Mouse (Mus musculus): ENCODE data around the gene Rhbdd1. TPM values are rescaled to one million over a fixed set of nuclear protein-coding genes. Genes with fewer than 3 reads are reported as not detected.

The Rhbdd1 gene
- polyA plus RNA-seq, 1 experiment from 2014 or later, result 7.5 TPM

DNA sequence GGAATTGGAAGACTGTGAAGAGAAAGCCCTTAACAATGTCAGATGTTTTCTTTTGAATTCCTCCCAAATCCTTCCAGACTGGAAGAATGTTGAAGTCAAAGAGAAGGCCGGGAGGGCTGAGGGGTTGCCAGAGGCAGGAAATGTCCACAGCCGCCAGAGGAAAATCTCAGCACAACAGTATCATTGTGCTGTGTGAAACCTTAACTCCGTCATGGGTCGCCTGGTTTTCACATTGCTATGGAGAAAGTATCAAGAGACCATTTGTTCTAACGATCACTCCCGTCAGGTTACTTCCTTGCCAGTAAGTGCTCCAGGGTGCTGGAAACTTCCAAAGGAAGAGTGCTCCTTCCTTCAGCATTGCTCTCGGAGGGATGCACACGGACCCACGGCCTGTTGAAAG, 160.5 kb downstream of the Rhbdd1 start:
- H3K27me3 ChIP-seq (replicated peaks; ENCODE audit: control insufficient read depth, insufficient read depth, low read length), result no peaks in the 10 kb centered on the region
- no peak overlapping the region for H3K27ac ChIP-seq (ENCODE audit: low read depth, low read length)
- no peak overlapping the region for H3K9ac ChIP-seq (ENCODE audit: low read depth, low read length)
- no peak overlapping the region for H3K4me3 ChIP-seq (ENCODE audit: low read depth, low read length)
- ATAC-seq, result no peak
- no peaks in the 10 kb centered on the region for H3K9me3 ChIP-seq (ENCODE audit: control insufficient read depth)
- no peak for TF ChIP-seq CTCF (IDR thresholded peaks at IDR 0.05; ENCODE audit: low read depth)
- H3K4me2 ChIP-seq (replicated peaks; ENCODE audit: low read depth), result no peak overlapping the region
- H3K36me3 ChIP-seq (ENCODE audit: control insufficient read depth, insufficient read depth), result no peaks in the 10 kb centered on the region
- no peaks in the 10 kb centered on the region for H3K4me1 ChIP-seq (replicated peaks; ENCODE audit: control insufficient read depth, insufficient read depth, low read length)
- 39% methylated on average over 9 of the region's 9 CpGs for WGBS

DNA sequence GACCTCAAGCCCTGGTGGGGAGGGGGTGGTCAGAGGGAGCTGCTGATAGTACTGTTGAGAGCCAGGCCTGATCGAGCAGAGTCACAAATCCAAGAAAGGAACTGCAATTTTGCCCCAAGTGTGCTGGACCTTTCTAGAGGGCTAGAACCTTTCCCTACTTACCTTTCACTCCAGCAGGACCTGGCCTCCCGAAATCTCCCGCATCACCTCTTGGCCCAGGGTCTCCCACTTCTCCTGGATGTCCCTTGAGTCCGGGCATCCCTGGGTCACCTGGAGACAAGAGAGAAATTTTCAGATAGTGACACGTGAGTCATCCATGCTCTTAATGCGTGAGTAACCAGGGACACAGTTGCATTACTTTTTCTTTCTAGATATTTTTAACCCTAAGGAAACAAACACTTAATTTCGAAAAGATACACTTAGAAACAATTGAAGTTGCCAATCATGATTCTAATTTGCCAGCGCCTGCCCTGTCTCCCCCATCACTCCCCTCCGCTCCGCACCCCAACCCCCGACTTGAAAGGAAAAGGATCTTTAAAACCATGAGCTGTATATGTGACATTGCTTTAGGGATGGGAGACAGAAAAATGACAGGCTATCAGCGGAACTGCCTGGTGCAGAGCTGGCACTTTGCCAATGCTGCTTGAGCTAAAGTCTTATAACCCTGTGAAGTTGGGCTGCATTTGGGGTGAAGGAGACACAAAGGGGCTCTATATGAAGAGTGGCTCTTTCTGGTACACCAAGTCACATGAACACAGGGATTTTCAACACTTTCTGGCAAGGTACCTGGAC, 163.6 kb downstream of the Rhbdd1 start:
- Histone ChIP-seq H3K4me1 (replicated peaks; ENCODE audit: control insufficient read depth, insufficient read depth, low read length) (no peaks in the 10 kb centered on the region), H3K4me3 (ENCODE audit: low read depth, low read length) (no peak overlapping the region), H3K27me3 (replicated peaks; ENCODE audit: control insufficient read depth, insufficient read depth, low read length) (no peaks in the 10 kb centered on the region), H3K9ac (ENCODE audit: low read depth, low read length) (no peak overlapping the region), H3K27ac (ENCODE audit: low read depth, low read length) (no peak overlapping the region), H3K36me3 (ENCODE audit: control insufficient read depth, insufficient read depth) (no peaks in the 10 kb centered on the region), H3K4me2 (replicated peaks; ENCODE audit: low read depth) (no peak overlapping the region), H3K9me3 (ENCODE audit: control insufficient read depth) (no peaks in the 10 kb centered on the region)
- no peak for TF ChIP-seq CTCF (IDR thresholded peaks at IDR 0.05; ENCODE audit: low read depth)
- no peak for ATAC-seq
- WGBS, result 84% methylated on average over 12 of the region's 12 CpGs

DNA sequence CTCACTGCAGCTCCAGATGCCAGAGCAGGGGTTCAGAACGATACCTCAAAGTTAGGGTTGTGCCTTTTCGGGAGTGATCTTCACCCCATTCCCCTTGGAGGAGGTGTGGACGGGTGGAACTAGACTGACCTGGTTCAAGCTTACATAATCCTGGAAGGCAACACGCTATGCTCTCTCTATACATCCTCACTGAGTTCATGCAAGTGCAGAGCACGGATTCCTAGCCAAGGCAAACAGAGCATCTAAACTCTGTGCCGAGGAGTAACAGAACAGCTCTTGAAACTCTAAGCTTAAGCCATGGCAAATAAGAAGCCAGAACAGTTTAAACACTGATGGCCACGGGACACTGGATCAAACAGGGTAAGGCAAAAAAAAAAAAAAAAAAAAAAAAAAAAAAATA, 166.1 kb downstream of the Rhbdd1 start:
- TF ChIP-seq CTCF (IDR thresholded peaks at IDR 0.05; ENCODE audit: low read depth), result no peak
- no peak overlapping the region for H3K4me3 ChIP-seq (ENCODE audit: low read depth, low read length)
- H3K9me3 ChIP-seq (ENCODE audit: control insufficient read depth), result no peaks in the 10 kb centered on the region

DNA sequence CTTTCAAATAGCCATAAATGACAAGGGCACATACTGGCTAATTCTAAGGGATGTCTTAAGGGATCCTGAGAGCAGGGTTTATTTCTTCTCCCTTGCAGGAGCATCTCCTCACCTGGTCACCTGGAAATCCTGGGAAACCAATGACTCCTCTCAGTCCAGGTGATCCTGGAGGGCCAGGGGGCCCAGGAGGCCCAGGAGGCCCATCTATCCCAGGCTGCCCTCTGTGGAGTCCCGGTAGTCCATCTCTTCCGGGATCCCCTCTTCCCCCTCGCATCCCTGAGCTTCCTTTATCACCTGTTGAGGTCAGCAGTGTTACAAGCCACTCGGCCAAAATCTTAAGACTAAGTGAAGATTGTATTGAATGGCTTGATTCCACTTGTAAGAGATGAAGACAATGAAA, 170.1 kb downstream of the Rhbdd1 start:
- 83% methylated on average over 4 of the region's 4 CpGs for WGBS
- H3K9me3 ChIP-seq (ENCODE audit: control insufficient read depth), result no peaks in the 10 kb centered on the region
- ATAC-seq, result no peak
- no peak overlapping the region for H3K4me3 ChIP-seq (ENCODE audit: low read depth, low read length)
- H3K36me3 ChIP-seq (ENCODE audit: control insufficient read depth, insufficient read depth), result no peaks in the 10 kb centered on the region
- H3K27me3 ChIP-seq (replicated peaks; ENCODE audit: control insufficient read depth, insufficient read depth, low read length), result no peaks in the 10 kb centered on the region
- H3K9ac ChIP-seq (ENCODE audit: low read depth, low read length), result no peak overlapping the region
- no peak overlapping the region for H3K4me2 ChIP-seq (replicated peaks; ENCODE audit: low read depth)
- H3K27ac ChIP-seq (ENCODE audit: low read depth, low read length), result no peak overlapping the region
- no peak for TF ChIP-seq CTCF (IDR thresholded peaks at IDR 0.05; ENCODE audit: low read depth)
- no peaks in the 10 kb centered on the region for H3K4me1 ChIP-seq (replicated peaks; ENCODE audit: control insufficient read depth, insufficient read depth, low read length)

More for the DNA sequence above, 166.1 kb downstream of the Rhbdd1 start:
- no peak for ATAC-seq
- H3K36me3 ChIP-seq (ENCODE audit: control insufficient read depth, insufficient read depth), result no peaks in the 10 kb centered on the region
- no peak overlapping the region for H3K27ac ChIP-seq (ENCODE audit: low read depth, low read length)
- 74% methylated on average over 7 of the region's 7 CpGs for WGBS
- no peak overlapping the region for H3K9ac ChIP-seq (ENCODE audit: low read depth, low read length)
- no peaks in the 10 kb centered on the region for H3K4me1 ChIP-seq (replicated peaks; ENCODE audit: control insufficient read depth, insufficient read depth, low read length)
- no peak overlapping the region for H3K4me2 ChIP-seq (replicated peaks; ENCODE audit: low read depth)
- H3K27me3 ChIP-seq (replicated peaks; ENCODE audit: control insufficient read depth, insufficient read depth, low read length), result no peaks in the 10 kb centered on the region

DNA sequence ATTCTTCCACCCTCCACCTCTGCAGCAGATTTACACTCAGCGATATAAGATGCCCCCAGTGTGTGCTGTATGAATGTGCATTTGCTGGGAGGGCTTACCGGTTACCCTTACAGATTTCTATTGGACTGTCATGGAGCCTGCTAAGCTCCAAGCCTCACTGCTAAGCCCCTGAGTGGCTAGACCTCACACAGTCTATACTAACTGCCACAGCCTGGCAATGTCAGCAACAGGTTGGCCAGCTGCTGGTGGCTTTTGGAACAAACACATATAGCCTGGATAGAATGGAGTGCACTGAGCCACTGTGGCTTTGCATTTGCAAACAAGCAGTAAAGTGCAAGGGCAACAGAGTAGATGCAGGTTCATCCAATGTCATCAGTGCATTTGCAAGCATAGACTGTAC, 175.7 kb downstream of the Rhbdd1 start:
- Histone ChIP-seq H3K4me1 (replicated peaks; ENCODE audit: control insufficient read depth, insufficient read depth, low read length) (no peaks in the 10 kb centered on the region), H3K27me3 (replicated peaks; ENCODE audit: control insufficient read depth, insufficient read depth, low read length) (no peaks in the 10 kb centered on the region), H3K4me2 (replicated peaks; ENCODE audit: low read depth) (no peak overlapping the region), H3K4me3 (ENCODE audit: low read depth, low read length) (no peak overlapping the region), H3K9ac (ENCODE audit: low read depth, low read length) (no peak overlapping the region), H3K9me3 (ENCODE audit: control insufficient read depth) (no peaks in the 10 kb centered on the region), H3K27ac (ENCODE audit: low read depth, low read length) (no peak overlapping the region), H3K36me3 (ENCODE audit: control insufficient read depth, insufficient read depth) (no peaks in the 10 kb centered on the region)
- TF ChIP-seq CTCF (IDR thresholded peaks at IDR 0.05; ENCODE audit: low read depth), result no peak
- no peak for ATAC-seq
- 64% methylated on average over 2 of the region's 2 CpGs for WGBS

Small RNA genes lying within 50 kb of the gene (microRNA-seq; reads per million reads assigned to microRNA genes)
- gene Gm22112, result not detected

Other genes with a start within 250 kb of the Rhbdd1 start
- 3.6 and 3.8 TPM in 2 replicates for gene Gm9747, start 83.3 kb upstream of the Rhbdd1 start, polyA plus RNA-seq (2015; fragmentation: Nextera tagmentation; extraction: Ambion mirVana)
- 0.70 and 0.95 TPM in 2 replicates for gene Irs1, start 25.0 kb upstream of the Rhbdd1 start, polyA plus RNA-seq (2015; fragmentation: Nextera tagmentation; extraction: Ambion mirVana)

All from intestine, postnatal 0 days (tissue).